Mouse (Mus musculus): Measurements from ENCODE around the gene Tbc1d25. TPM values are rescaled to one million over a fixed set of nuclear protein-coding genes. Genes with fewer than 3 reads are reported as not detected.

Gene Tbc1d25
- polyA plus RNA-seq, 1 experiment from 2014 or later = 10.5 TPM

- H3K9me3 ChIP-seq (ENCODE audit: control insufficient read depth, low read length) = no peaks in the 10 kb centered on the region
- H3K4me3 ChIP-seq (ENCODE audit: low read depth, low read length) = no peak overlapping the region
- no peaks in the 10 kb centered on the region for H3K36me3 ChIP-seq (ENCODE audit: control insufficient read depth, insufficient read depth, low read length)
- H3K4me1 ChIP-seq (replicated peaks; ENCODE audit: control insufficient read depth, insufficient read depth, low read length) = no peaks in the 10 kb centered on the region
- H3K9ac ChIP-seq (ENCODE audit: low read depth, low read length) = no peak overlapping the region
- DNase-seq (ENCODE audit: low spot score) = no peak
- no peaks in the 10 kb centered on the region for H3K27me3 ChIP-seq (ENCODE audit: control insufficient read depth, insufficient read depth, low read length)
- no peak overlapping the region for H3K27ac ChIP-seq (ENCODE audit: low read depth, low read length)
- WGBS = 74% methylated on average over 2 of the region's 2 CpGs
- H3K4me2 ChIP-seq (replicated peaks; ENCODE audit: low read depth, low read length) = no peak overlapping the region
- ATAC-seq (ENCODE audit: low FRiP score) = no peak
These were observed 33.7 kb upstream of the Tbc1d25 start for GRCm38 (mm10) chrX:8209720-8210119.

- no peak overlapping the region for H3K4me2 ChIP-seq (replicated peaks; ENCODE audit: low read depth, low read length)
- H3K4me1 ChIP-seq (replicated peaks; ENCODE audit: control insufficient read depth, insufficient read depth, low read length) = no peaks in the 10 kb centered on the region
- no peak overlapping the region for H3K27ac ChIP-seq (ENCODE audit: low read depth, low read length)
- ATAC-seq (ENCODE audit: low FRiP score) = no peak
- H3K4me3 ChIP-seq (ENCODE audit: low read depth, low read length) = no peak overlapping the region
- no peaks in the 10 kb centered on the region for H3K9me3 ChIP-seq (ENCODE audit: control insufficient read depth, low read length)
- no peaks in the 10 kb centered on the region for H3K27me3 ChIP-seq (ENCODE audit: control insufficient read depth, insufficient read depth, low read length)
- WGBS = 27% methylated on average over 4 of the region's 4 CpGs
- H3K9ac ChIP-seq (ENCODE audit: low read depth, low read length) = no peak overlapping the region
- H3K36me3 ChIP-seq (ENCODE audit: control insufficient read depth, insufficient read depth, low read length) = no peaks in the 10 kb centered on the region
- no peak for DNase-seq (ENCODE audit: low spot score)
These were observed 31.2 kb upstream of the Tbc1d25 start for GRCm38 (mm10) chrX:8207224-8207623.

GRCm38 (mm10) chrX:8206694-8207197, 30.8 kb upstream of the Tbc1d25 start:
- Histone ChIP-seq H3K36me3 (ENCODE audit: control insufficient read depth, insufficient read depth, low read length) (no peaks in the 10 kb centered on the region), H3K9me3 (ENCODE audit: control insufficient read depth, low read length) (no peaks in the 10 kb centered on the region), H3K4me3 (ENCODE audit: low read depth, low read length) (peak overlapping the region; percentile 34), H3K27me3 (ENCODE audit: control insufficient read depth, insufficient read depth, low read length) (no peaks in the 10 kb centered on the region), H3K9ac (ENCODE audit: low read depth, low read length) (no peak overlapping the region), H3K4me2 (replicated peaks; ENCODE audit: low read depth, low read length) (peak overlapping the region; percentile 46), H3K4me1 (replicated peaks; ENCODE audit: control insufficient read depth, insufficient read depth, low read length) (no peaks in the 10 kb centered on the region), H3K27ac (ENCODE audit: low read depth, low read length) (no peak overlapping the region)
- WGBS = 21% methylated on average over 11 of the region's 11 CpGs
- DNase-seq (ENCODE audit: low spot score) (no peak), ATAC-seq (ENCODE audit: low FRiP score) (peak; percentile 39)

DNA sequence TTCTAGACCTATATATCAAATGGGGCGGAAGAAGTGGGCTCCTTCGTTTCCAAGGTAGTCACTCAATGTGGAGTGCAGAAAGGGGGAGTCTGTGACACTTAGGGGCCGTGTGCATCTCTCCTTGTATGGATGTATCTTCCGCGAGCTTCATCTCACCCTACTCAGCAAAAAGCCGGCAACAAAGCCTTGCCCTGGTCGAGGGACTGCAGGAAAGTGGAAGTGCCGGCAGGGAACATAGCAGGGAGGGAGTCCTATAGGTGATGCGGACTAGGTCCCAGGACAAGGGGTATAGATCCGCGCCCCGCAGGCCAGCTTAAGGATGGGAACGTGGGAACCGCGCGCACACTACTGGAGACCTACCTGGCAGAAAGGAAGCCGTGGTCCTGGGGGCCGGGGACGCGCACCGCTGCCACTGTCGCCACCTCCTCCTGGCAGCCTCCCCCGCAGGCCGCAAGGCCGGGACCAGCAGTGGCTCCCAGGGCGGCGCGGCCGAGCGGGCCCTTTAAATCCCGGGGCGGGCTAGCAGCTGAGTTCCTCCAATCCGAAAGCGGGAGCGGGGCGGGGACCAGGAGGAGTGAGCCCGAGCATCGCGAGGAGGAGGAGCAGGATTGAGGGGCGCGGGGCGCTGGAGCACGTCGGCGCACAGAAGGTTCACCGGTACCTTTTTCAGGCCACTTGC, 30.2 kb upstream of the Tbc1d25 start, which contains the start of gene Porcn:
TSS of gene Porcn (minus strand) at position 511 of the 679 bp plus-strand sequence.
- WGBS = 18% methylated on average over 23 of the region's 46 CpGs
- H3K4me2 ChIP-seq (replicated peaks; ENCODE audit: low read depth, low read length) = peak within 1 kb of the TSS; percentile 46

GRCm38 (mm10) chrX:8205551-8205950, 29.6 kb upstream of the Tbc1d25 start:
- H3K9ac ChIP-seq (ENCODE audit: low read depth, low read length) = peak overlapping the region; percentile 54; the same call in 1 of the 2 replicates
- peak overlapping the region; percentile 46 for H3K4me2 ChIP-seq (replicated peaks; ENCODE audit: low read depth, low read length)
- H3K4me1 ChIP-seq (replicated peaks; ENCODE audit: control insufficient read depth, insufficient read depth, low read length) = no peaks in the 10 kb centered on the region
- 35% methylated on average over 7 of the region's 7 CpGs for WGBS
- DNase-seq (ENCODE audit: low spot score) = no peak
- H3K27me3 ChIP-seq (ENCODE audit: control insufficient read depth, insufficient read depth, low read length) = no peaks in the 10 kb centered on the region
- H3K9me3 ChIP-seq (ENCODE audit: control insufficient read depth, low read length) = no peaks in the 10 kb centered on the region
- no peak for ATAC-seq (ENCODE audit: low FRiP score)
- H3K36me3 ChIP-seq (ENCODE audit: control insufficient read depth, insufficient read depth, low read length) = no peaks in the 10 kb centered on the region
- no peak overlapping the region for H3K27ac ChIP-seq (ENCODE audit: low read depth, low read length)
- peak overlapping the region; percentile 34 for H3K4me3 ChIP-seq (ENCODE audit: low read depth, low read length)

More for the DNA sequence above, 30.2 kb upstream of the Tbc1d25 start, which contains the start of gene Porcn:
- peak within 1 kb of the TSS; percentile 54; the same call in 1 of the 2 replicates for H3K9ac ChIP-seq (ENCODE audit: low read depth, low read length)
- H3K27ac ChIP-seq (ENCODE audit: low read depth, low read length) = no peak within 1 kb of the TSS
- H3K36me3 ChIP-seq (ENCODE audit: control insufficient read depth, insufficient read depth, low read length) = no peaks in the 10 kb centered on the region
- ATAC-seq (ENCODE audit: low FRiP score) (peak; percentile 97), DNase-seq (ENCODE audit: low spot score) (peak; percentile 82)
- no peaks in the 10 kb centered on the region for H3K27me3 ChIP-seq (ENCODE audit: control insufficient read depth, insufficient read depth, low read length)
- H3K9me3 ChIP-seq (ENCODE audit: control insufficient read depth, low read length) = no peaks in the 10 kb centered on the region
- no peaks in the 10 kb centered on the region for H3K4me1 ChIP-seq (replicated peaks; ENCODE audit: control insufficient read depth, insufficient read depth, low read length)
- H3K4me3 ChIP-seq (ENCODE audit: low read depth, low read length) = peak within 1 kb of the TSS; percentile 34

DNA sequence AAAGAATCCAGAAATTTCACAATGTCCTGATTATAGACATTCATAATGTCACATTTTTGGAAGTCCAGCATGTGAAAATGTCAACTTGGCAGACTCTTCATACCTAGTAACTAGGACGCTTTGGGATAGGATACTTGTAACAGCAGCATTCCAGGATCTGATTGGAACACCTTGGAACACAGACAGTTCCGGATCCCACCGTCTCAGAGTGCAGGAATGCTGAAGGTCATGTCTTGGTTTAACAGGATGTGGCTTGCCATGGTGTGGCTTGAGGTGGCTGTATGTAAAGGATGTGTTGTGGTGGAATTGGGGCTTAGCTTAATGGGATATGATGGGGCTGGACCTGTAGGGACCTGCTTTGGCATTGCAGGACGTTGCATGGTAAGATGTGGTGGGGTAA, 29.1 kb upstream of the Tbc1d25 start:
- WGBS = 82% methylated on average over 4 of the region's 4 CpGs
- no peaks in the 10 kb centered on the region for H3K36me3 ChIP-seq (ENCODE audit: control insufficient read depth, insufficient read depth, low read length)
- no peak overlapping the region for H3K27ac ChIP-seq (ENCODE audit: low read depth, low read length)
- H3K27me3 ChIP-seq (ENCODE audit: control insufficient read depth, insufficient read depth, low read length) = no peaks in the 10 kb centered on the region
- peak overlapping the region; percentile 46; the same call in 1 of the 2 replicates for H3K4me2 ChIP-seq (replicated peaks; ENCODE audit: low read depth, low read length)
- no peaks in the 10 kb centered on the region for H3K4me1 ChIP-seq (replicated peaks; ENCODE audit: control insufficient read depth, insufficient read depth, low read length)
- H3K9ac ChIP-seq (ENCODE audit: low read depth, low read length) = no peak overlapping the region
- no peaks in the 10 kb centered on the region for H3K9me3 ChIP-seq (ENCODE audit: control insufficient read depth, low read length)
- ATAC-seq (ENCODE audit: low FRiP score) = no peak
- no peak for DNase-seq (ENCODE audit: low spot score)
- no peak overlapping the region for H3K4me3 ChIP-seq (ENCODE audit: low read depth, low read length)

DNA sequence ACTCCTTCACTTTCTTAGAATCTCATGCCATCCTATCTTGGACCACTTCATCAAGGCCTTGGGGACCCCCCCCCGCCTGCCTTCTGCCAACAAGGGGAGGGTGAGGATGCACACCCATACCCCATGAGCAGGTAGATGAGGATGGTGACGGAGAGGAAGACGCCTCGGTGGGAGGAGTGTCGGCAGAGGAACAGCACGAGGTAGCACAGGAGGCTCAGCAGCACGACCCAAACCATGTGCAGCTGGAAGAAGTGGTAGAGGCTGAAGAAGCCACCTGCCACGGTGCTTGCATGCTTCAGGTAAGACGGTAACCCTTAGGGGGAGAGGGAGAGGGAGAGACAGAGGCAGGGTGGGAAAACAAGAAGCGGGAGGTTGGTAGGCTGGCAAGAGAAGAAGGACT, 28.1 kb upstream of the Tbc1d25 start:
- Histone ChIP-seq H3K36me3 (ENCODE audit: control insufficient read depth, insufficient read depth, low read length) (no peaks in the 10 kb centered on the region), H3K27me3 (ENCODE audit: control insufficient read depth, insufficient read depth, low read length) (no peaks in the 10 kb centered on the region), H3K4me1 (replicated peaks; ENCODE audit: control insufficient read depth, insufficient read depth, low read length) (no peaks in the 10 kb centered on the region), H3K4me3 (ENCODE audit: low read depth, low read length) (no peak overlapping the region), H3K9me3 (ENCODE audit: control insufficient read depth, low read length) (no peaks in the 10 kb centered on the region), H3K9ac (ENCODE audit: low read depth, low read length) (no peak overlapping the region), H3K4me2 (replicated peaks; ENCODE audit: low read depth, low read length) (no peak overlapping the region), H3K27ac (ENCODE audit: low read depth, low read length) (no peak overlapping the region)
- DNase-seq (ENCODE audit: low spot score) = no peak
- 86% methylated on average over 10 of the region's 10 CpGs for WGBS
- ATAC-seq (ENCODE audit: low FRiP score) = no peak

DNA sequence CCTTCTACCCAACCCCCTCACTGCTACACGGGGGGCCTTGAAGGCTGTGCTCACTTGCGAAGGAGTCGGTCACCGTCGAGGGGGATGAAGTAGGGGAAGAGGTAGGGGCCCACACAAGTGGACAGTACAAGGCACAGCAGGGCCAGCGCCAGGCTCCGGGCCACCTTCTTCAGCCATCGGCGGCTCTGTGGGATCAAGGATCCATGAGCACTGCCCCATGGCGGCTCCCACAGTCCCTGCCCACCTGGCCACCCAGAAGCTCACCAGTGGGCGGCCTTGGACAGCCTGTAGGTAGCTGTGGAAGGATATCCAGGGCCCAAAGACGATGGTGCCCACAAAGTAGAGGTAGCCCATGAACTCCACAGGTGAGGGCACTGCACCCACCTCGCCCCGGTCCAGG, 27.1 kb upstream of the Tbc1d25 start:
- WGBS = 90% methylated on average over 14 of the region's 14 CpGs
- ATAC-seq (ENCODE audit: low FRiP score) = no peak

DNA sequence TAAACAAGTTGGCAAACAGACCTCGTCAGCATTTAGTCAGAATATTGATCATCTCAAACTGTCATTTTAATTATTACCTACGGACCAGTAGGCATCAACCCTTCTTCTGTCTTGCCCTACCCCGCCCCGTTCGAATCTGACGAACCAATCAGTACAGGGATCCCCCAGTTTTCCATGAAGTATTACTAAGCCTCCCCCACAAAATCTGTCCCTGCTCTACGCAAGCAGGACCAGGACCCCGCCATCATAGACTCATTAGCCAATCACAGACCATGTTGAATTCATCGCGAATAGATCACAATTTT, 17.4 kb upstream of the Tbc1d25 start, which contains the start of gene Ebp:
TSS of gene Ebp (minus strand) at position 94 of the 305 bp plus-strand sequence.
- Histone ChIP-seq H3K4me1 (replicated peaks; ENCODE audit: control insufficient read depth, insufficient read depth, low read length) (no peaks in the 10 kb centered on the region), H3K9ac (ENCODE audit: low read depth, low read length) (peak within 1 kb of the TSS; percentile 55), H3K27ac (ENCODE audit: low read depth, low read length) (peak within 1 kb of the TSS; percentile 71), H3K9me3 (ENCODE audit: control insufficient read depth, low read length) (no peaks in the 10 kb centered on the region), H3K4me3 (ENCODE audit: low read depth, low read length) (peak within 1 kb of the TSS; percentile 48), H3K27me3 (ENCODE audit: control insufficient read depth, insufficient read depth, low read length) (no peaks in the 10 kb centered on the region), H3K4me2 (replicated peaks; ENCODE audit: low read depth, low read length) (peak within 1 kb of the TSS; percentile 64), H3K36me3 (ENCODE audit: control insufficient read depth, insufficient read depth, low read length) (no peaks in the 10 kb centered on the region)
- ATAC-seq (ENCODE audit: low FRiP score) (peak; percentile 56), DNase-seq (ENCODE audit: low spot score) (no peak)
- 22% methylated on average over 10 of the region's 10 CpGs for WGBS

More for the DNA sequence above, 27.1 kb upstream of the Tbc1d25 start:
- H3K4me1 ChIP-seq (replicated peaks; ENCODE audit: control insufficient read depth, insufficient read depth, low read length) = no peaks in the 10 kb centered on the region
- DNase-seq (ENCODE audit: low spot score) = no peak
- no peaks in the 10 kb centered on the region for H3K36me3 ChIP-seq (ENCODE audit: control insufficient read depth, insufficient read depth, low read length)
- H3K27ac ChIP-seq (ENCODE audit: low read depth, low read length) = no peak overlapping the region
- H3K4me2 ChIP-seq (replicated peaks; ENCODE audit: low read depth, low read length) = no peak overlapping the region
- H3K9me3 ChIP-seq (ENCODE audit: control insufficient read depth, low read length) = no peaks in the 10 kb centered on the region
- no peak overlapping the region for H3K4me3 ChIP-seq (ENCODE audit: low read depth, low read length)
- H3K9ac ChIP-seq (ENCODE audit: low read depth, low read length) = no peak overlapping the region
- H3K27me3 ChIP-seq (ENCODE audit: control insufficient read depth, insufficient read depth, low read length) = no peaks in the 10 kb centered on the region
